Mouse (Mus musculus) G1E-ER4 (cell line): Measurements from ENCODE around the gene Jmjd4. TPM values are rescaled to one million over a fixed set of nuclear protein-coding genes. Genes with fewer than 3 reads are reported as not detected.

ENCODE experiments used
- GATA1 ChIP-seq: IDR thresholded peaks from one replicate; pipeline ENCODE4 v1.8.0; 2012; ENCODE audit warnings: low read length, inconsistent platforms
- polyA plus RNA-seq: library from polyadenylated mRNA; stranded (reverse); fragments of >175 nt; gene quantifications from 2 replicates; pipeline ENCODE4 v1.2.3, GENCODE M21; 2012

Gene Jmjd4
- polyA plus RNA-seq, 1 experiment = 12.4 TPM

GRCm38 (mm10) chr11:59505839-59506712 is 56.2 kb downstream of the Jmjd4 start:
- no peak for TF ChIP-seq GATA1

GRCm38 (mm10) chr11:59506713-59507074 is 56.8 kb downstream of the Jmjd4 start:
- no peak for TF ChIP-seq GATA1

Other genes starting within 250 kb of the Jmjd4 start
- 44.5 and 45.8 TPM in 2 replicates for gene Mrpl55, start 247.6 kb upstream of the Jmjd4 start, polyA plus RNA-seq
- 48.1 and 49.1 TPM in 2 replicates for gene 2310033P09Rik, start 241.7 kb upstream of the Jmjd4 start, polyA plus RNA-seq
- gene Arf1, start 221.8 kb upstream of the Jmjd4 start, polyA plus RNA-seq = 176 and 180 TPM in 2 replicates
- not detected in 2 replicates for gene Wnt3a, start 159.3 kb upstream of the Jmjd4 start, polyA plus RNA-seq
- not detected in 2 replicates for gene Wnt9a, start 143.1 kb upstream of the Jmjd4 start, polyA plus RNA-seq
- gene Prss38, start 74.4 kb upstream of the Jmjd4 start, polyA plus RNA-seq = not detected in 2 replicates
- 9.7 and 14.5 TPM in 2 replicates for gene Snap47, start 1.1 kb downstream of the Jmjd4 start, polyA plus RNA-seq
- gene Zfp867, start 22.4 kb downstream of the Jmjd4 start, polyA plus RNA-seq = 0.04 and 0.09 TPM in 2 replicates
- 63.0 and 63.2 TPM in 2 replicates for gene Zkscan17, start 76.7 kb downstream of the Jmjd4 start, polyA plus RNA-seq
- gene Nlrp3, start 91.5 kb downstream of the Jmjd4 start, polyA plus RNA-seq = not detected in 2 replicates
- not detected in 2 replicates for gene Olfr222, start 126.2 kb downstream of the Jmjd4 start, polyA plus RNA-seq
- gene Olfr223, start 143.2 kb downstream of the Jmjd4 start, polyA plus RNA-seq = not detected in 2 replicates
- 48.1 and 53.1 TPM in 2 replicates for gene Mprip, start 211.3 kb downstream of the Jmjd4 start, polyA plus RNA-seq